Mouse (Mus musculus) heart, adult 2 months (tissue): ENCODE data around the gene Vmn1r189.

Experiments
- CTCF ChIP-seq: fragments of 200-600 bp; IDR thresholded peaks from 2 replicates; pipeline ENCODE4 v1.8.1; 2022; ENCODE audit warnings: antibody characterized with exemption, mild to moderate bottlenecking, moderate library complexity
- POLR2A ChIP-seq: fragments of 200-500 bp; IDR thresholded peaks from 2 replicates; pipeline ENCODE4 v1.6.1; 2011; ENCODE audit warnings: mild to moderate bottlenecking, low read depth, low read length, control low read depth; ENCODE audit not compliant: insufficient read depth

DNA sequence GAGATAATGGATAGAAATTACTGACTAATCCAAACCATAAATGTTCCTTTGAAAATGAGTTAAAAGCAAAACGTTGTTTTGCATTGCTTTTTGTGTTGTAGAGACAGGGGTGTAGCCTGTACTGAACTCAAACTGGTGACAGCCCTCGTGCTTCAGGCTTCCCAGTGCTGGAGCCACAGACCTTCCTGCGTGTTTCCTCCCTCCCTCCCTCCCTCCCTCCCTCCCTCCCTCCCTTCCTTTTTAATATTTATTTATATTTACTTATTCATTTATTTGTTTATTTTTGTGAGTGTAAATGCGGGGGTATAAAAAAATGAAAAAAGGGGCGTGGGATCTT, 54.1 kb downstream of the Vmn1r189 start:
- no peak for TF ChIP-seq POLR2A
- no peak for TF ChIP-seq CTCF
